Mouse (Mus musculus): ENCODE data around the gene Ap2a1.

GRCm38 (mm10) chr7:44974383-44975116, 45.3 kb upstream of the Ap2a1 start, which contains the start of gene Cpt1c:
- no peak for TF ChIP-seq CTCF (IDR thresholded peaks at IDR 0.05; ENCODE audit: extremely low read depth, insufficient read depth, insufficient read length, insufficient replicate concordance)
- no peak for TF ChIP-seq POLR2A (IDR thresholded peaks at IDR 0.05; ENCODE audit: low read depth, low read length)
